12 mouse cellular contexts compared by ENCODE assay signal in genomic region chr4:22478488-22479367, GRCm38 (mm10). TPM values are rescaled to one million over a fixed set of nuclear protein-coding genes. Genes with fewer than 3 reads are reported as not detected.
DNase-seq lines count a peak whose midpoint lies in the region; ATAC-seq and TF ChIP-seq lines count a peak whose summit lies in the region.
"Had no signal": no experiment of that assay in that cellular context is flagged by ENCODE, and none has a peak within 500 bp of the region (broad histone marks: within the 10 kb centered on the region; RNA-seq: fewer than 3 reads in every experiment).

No protein-coding gene starts in this region.

- H3K27ac ChIP-seq in heart, embryonic 12.5 days (ENCODE audit: poor library complexity, severe bottlenecking), result no peak overlapping the region
- no peak overlapping the region for H3K27ac ChIP-seq in heart, adult 2 months
- H3K27ac ChIP-seq in embryonic facial prominence, embryonic 12.5 days, result no peak overlapping the region
- H3K27ac ChIP-seq in limb, embryonic 10.5 days, result no peak overlapping the region
- H3K27ac ChIP-seq in neural tube, embryonic 14.5 days (ENCODE audit: low read depth, low read length), result peak overlapping the region; percentile 49; the same call in 1 of the 2 replicates
- no peak overlapping the region for H3K27ac ChIP-seq in lung, postnatal 0 days (ENCODE audit: low read length)
- H3K27ac ChIP-seq: heart, embryonic 15.5 days; liver, embryonic 14.5 days had no signal

- H3K27me3 ChIP-seq in heart, embryonic 12.5 days (replicated peaks), result peaks cover 78% of the 10 kb centered on the region
- H3K27me3 ChIP-seq in heart, adult 2 months (ENCODE audit: control insufficient read depth, insufficient read depth, low read length), result peaks cover 6% of the 10 kb centered on the region
- H3K27me3 ChIP-seq in embryonic facial prominence, embryonic 12.5 days, result peaks cover 66% of the 10 kb centered on the region
- H3K27me3 ChIP-seq in limb, embryonic 10.5 days (ENCODE audit: low read depth, poor library complexity, severe bottlenecking), result peaks cover 93% of the 10 kb centered on the region
- no peaks in the 10 kb centered on the region for H3K27me3 ChIP-seq in neural tube, embryonic 14.5 days (ENCODE audit: control insufficient read depth, insufficient read depth, low read length)
- peaks cover 54% of the 10 kb centered on the region for H3K27me3 ChIP-seq in lung, postnatal 0 days (replicated peaks; ENCODE audit: insufficient read depth, low read length)

- no peak for TF ChIP-seq POLR2A in heart, adult 2 months (IDR thresholded peaks at IDR 0.05; ENCODE audit: insufficient read depth, low read depth, low read length)

- TF ChIP-seq CTCF in heart, adult 2 months (IDR thresholded peaks at IDR 0.05), result no peak
- TF ChIP-seq CTCF in lung, postnatal 0 days (IDR thresholded peaks at IDR 0.05), result no peak

- 2% methylated on average over 30 of the region's 30 CpGs for WGBS in heart, embryonic 12.5 days
- 7% methylated on average over 30 of the region's 30 CpGs for WGBS in heart, adult 2 months
- 1% methylated on average over 30 of the region's 30 CpGs for WGBS in embryonic facial prominence, embryonic 12.5 days
- WGBS in limb, embryonic 10.5 days, result under 1% methylated on average over 30 of the region's 30 CpGs
- 3% methylated on average over 30 of the region's 30 CpGs for WGBS in neural tube, embryonic 14.5 days
- WGBS in lung, postnatal 0 days, result 3% methylated on average over 30 of the region's 30 CpGs

- TF ChIP-seq EP300 in heart, adult 2 months (IDR thresholded peaks at IDR 0.05; ENCODE audit: insufficient read depth, low read depth, low read length), result no peak
- no peak for TF ChIP-seq EP300 in lung, postnatal 0 days (IDR thresholded peaks at IDR 0.05)

- no peak for DNase-seq in heart, adult 2 months
- peak; percentile 55 for DNase-seq in limb, embryonic 10.5 days (ENCODE audit: low spot score)
- no peak for DNase-seq in thymus, postnatal 36 days
- no peak for DNase-seq in lung, postnatal 0 days (ENCODE audit: low spot score)
- DNase-seq in urinary bladder, postnatal 36 days (ENCODE audit: low spot score in 2 of 2), result no peak
- DNase-seq: kidney, postnatal 4 days had no signal

- H3K36me3 ChIP-seq in heart, embryonic 12.5 days, result no peaks in the 10 kb centered on the region
- no peaks in the 10 kb centered on the region for H3K36me3 ChIP-seq in heart, adult 2 months (ENCODE audit: control insufficient read depth, insufficient read depth, low read length)
- no peaks in the 10 kb centered on the region for H3K36me3 ChIP-seq in embryonic facial prominence, embryonic 12.5 days
- no peaks in the 10 kb centered on the region for H3K36me3 ChIP-seq in limb, embryonic 10.5 days
- no peaks in the 10 kb centered on the region for H3K36me3 ChIP-seq in neural tube, embryonic 14.5 days (ENCODE audit: control insufficient read depth, insufficient read depth, low read length)
- no peaks in the 10 kb centered on the region for H3K36me3 ChIP-seq in lung, postnatal 0 days (ENCODE audit: insufficient read depth, low read length)
- H3K36me3 ChIP-seq: heart, embryonic 15.5 days had no signal

- no peak for ATAC-seq in heart, embryonic 12.5 days (ENCODE audit: insufficient number of reproducible peaks, low FRiP score)
- no peak for ATAC-seq in embryonic facial prominence, embryonic 12.5 days (ENCODE audit: insufficient number of reproducible peaks, insufficient read depth, low FRiP score, low TSS enrichment)
- peak; percentile 56 for ATAC-seq in neural tube, embryonic 14.5 days (ENCODE audit: low read depth)
- no peak for ATAC-seq in lung, postnatal 0 days

- H3K79me2 ChIP-seq in heart, adult 2 months (replicated peaks; ENCODE audit: control insufficient read depth, insufficient read depth, low read length), result no peaks in the 10 kb centered on the region

- peak overlapping the region; percentile 14 for H3K4me3 ChIP-seq in heart, embryonic 12.5 days
- no peak overlapping the region for H3K4me3 ChIP-seq in heart, adult 2 months
- 0 out of 2 replicates have a peak overlapping the region, but pooled peaks have one; percentile 2 for H3K4me3 ChIP-seq in embryonic facial prominence, embryonic 12.5 days
- peak overlapping the region; percentile 34 for H3K4me3 ChIP-seq in limb, embryonic 10.5 days
- H3K4me3 ChIP-seq in neural tube, embryonic 14.5 days (ENCODE audit: low read depth, low read length), result peak overlapping the region; percentile 36; the same call in 1 of the 2 replicates
- H3K4me3 ChIP-seq in lung, postnatal 0 days (ENCODE audit: low read depth, low read length), result no peak overlapping the region
- H3K4me3 ChIP-seq: erythroblast, embryonic 14.5 days had no signal

- no peak overlapping the region for H3K9ac ChIP-seq in heart, embryonic 12.5 days
- H3K9ac ChIP-seq in heart, adult 2 months (ENCODE audit: low read depth, low read length), result no peak overlapping the region
- H3K9ac ChIP-seq in embryonic facial prominence, embryonic 12.5 days, result no peak overlapping the region
- H3K9ac ChIP-seq in neural tube, embryonic 14.5 days (replicated peaks; ENCODE audit: low read depth, low read length), result no peak overlapping the region
- H3K9ac ChIP-seq in lung, postnatal 0 days (replicated peaks; ENCODE audit: low read depth), result no peak overlapping the region
- H3K9ac ChIP-seq: heart, embryonic 15.5 days; liver, embryonic 14.5 days had no signal

- no peaks in the 10 kb centered on the region for H3K9me3 ChIP-seq in heart, embryonic 12.5 days (replicated peaks)
- H3K9me3 ChIP-seq in embryonic facial prominence, embryonic 12.5 days, result no peaks in the 10 kb centered on the region
- no peaks in the 10 kb centered on the region for H3K9me3 ChIP-seq in limb, embryonic 10.5 days (replicated peaks)
- H3K9me3 ChIP-seq in neural tube, embryonic 14.5 days (ENCODE audit: control insufficient read depth, low read length), result no peaks in the 10 kb centered on the region
- no peaks in the 10 kb centered on the region for H3K9me3 ChIP-seq in lung, postnatal 0 days (ENCODE audit: low read length)
- H3K9me3 ChIP-seq: heart, embryonic 15.5 days had no signal

- intact Hi-C loops in heart, adult 2 months (cut with DNase I), result loop anchor here (5.0 kb wide), 2 partner anchors 1089 to 1679 kb away; no protein-coding TSS in a partner anchor

- H3K4me1 ChIP-seq in heart, embryonic 12.5 days (replicated peaks), result peaks cover 15% of the 10 kb centered on the region; the same call in 1 of the 2 replicates
- no peaks in the 10 kb centered on the region for H3K4me1 ChIP-seq in heart, adult 2 months (ENCODE audit: control insufficient read depth, insufficient read depth, low read length)
- H3K4me1 ChIP-seq in embryonic facial prominence, embryonic 12.5 days, result 0 out of 2 replicates have a peak, but pooled peaks cover 4% of the 10 kb centered on the region
- H3K4me1 ChIP-seq in limb, embryonic 10.5 days, result peaks cover 30% of the 10 kb centered on the region
- H3K4me1 ChIP-seq in neural tube, embryonic 14.5 days (ENCODE audit: control insufficient read depth, insufficient read depth, low read length), result peaks cover 23% of the 10 kb centered on the region
- no peaks in the 10 kb centered on the region for H3K4me1 ChIP-seq in lung, postnatal 0 days (ENCODE audit: insufficient read depth, low read depth, low read length)

- H3K4me2 ChIP-seq in heart, embryonic 12.5 days, result peak overlapping the region; percentile 39; the same call in 1 of the 2 replicates
- H3K4me2 ChIP-seq in embryonic facial prominence, embryonic 12.5 days (replicated peaks), result no peak overlapping the region
- H3K4me2 ChIP-seq in neural tube, embryonic 14.5 days (ENCODE audit: low read depth, low read length), result peak overlapping the region; percentile 75
- H3K4me2 ChIP-seq in lung, postnatal 0 days (replicated peaks; ENCODE audit: low read depth, low read length), result no peak overlapping the region

RNA-seq across cellular contexts. Expression of gene Pou3f2, which starts 9.4 kb away (rescaled TPM):
- 0.18 TPM in 1 of 2 replicates, not detected in the other for polyA plus RNA-seq in heart, embryonic 12.5 days (2016; fragmentation: Nextera tagmentation; extraction: Ambion mirVana)
- total RNA-seq in heart, adult 2 months (2021), result not detected
- polyA plus RNA-seq in heart, adult 2 months (2012; rRNA removed), result not detected in 2 replicates
- polyA plus RNA-seq in embryonic facial prominence, embryonic 12.5 days (2016; fragmentation: Nextera tagmentation; extraction: Ambion mirVana), result 1.2 and 2.1 TPM in 2 replicates
- polyA plus RNA-seq in limb, embryonic 10.5 days (2016; fragmentation: Nextera tagmentation; extraction: Ambion mirVana), result 0.13 and 0.15 TPM in 2 replicates
- 18.3 and 21.4 TPM in 2 replicates for polyA plus RNA-seq in neural tube, embryonic 14.5 days (2014; fragmentation: Nextera tagmentation; extraction: Ambion mirVana)
- polyA plus RNA-seq in lung, postnatal 0 days (2015; fragmentation: Nextera tagmentation; extraction: Ambion mirVana), result not detected in 2 replicates
- polyA plus RNA-seq: erythroblast, embryonic 14.5 days; liver, embryonic 14.5 days had no signal

Comparison
In these comparisons a context has a peak if more than half of its experiments do, and no peak if none do; other contexts are left out.
1. H3K4me3 ChIP-seq: peak in heart, embryonic 12.5 days (single experiment), embryonic facial prominence, embryonic 12.5 days (single experiment), limb, embryonic 10.5 days (single experiment) and neural tube, embryonic 14.5 days (single experiment); none in heart, adult 2 months (single experiment) and lung, postnatal 0 days (single experiment).
2. H3K4me2 ChIP-seq: peak in heart, embryonic 12.5 days (single experiment) and neural tube, embryonic 14.5 days (single experiment); none in embryonic facial prominence, embryonic 12.5 days (single experiment) and lung, postnatal 0 days (single experiment).